Mouse (Mus musculus) liver, adult 2 months (tissue): Measurements from ENCODE around the gene Dchs2.

Experiments used
- CTCF ChIP-seq: fragments of 200-500 bp; IDR thresholded peaks from 2 replicates; pipeline ENCODE4 v1.5.1; 2011; ENCODE audit warnings: low read depth, low read length, control low read depth
- POLR2A ChIP-seq: fragments of 200-500 bp; IDR thresholded peaks from 2 replicates; pipeline ENCODE4 v1.6.1; 2011; ENCODE audit warnings: low read length, control low read depth; ENCODE audit not compliant: insufficient read depth; ENCODE audit errors: extremely low read depth

DNA sequence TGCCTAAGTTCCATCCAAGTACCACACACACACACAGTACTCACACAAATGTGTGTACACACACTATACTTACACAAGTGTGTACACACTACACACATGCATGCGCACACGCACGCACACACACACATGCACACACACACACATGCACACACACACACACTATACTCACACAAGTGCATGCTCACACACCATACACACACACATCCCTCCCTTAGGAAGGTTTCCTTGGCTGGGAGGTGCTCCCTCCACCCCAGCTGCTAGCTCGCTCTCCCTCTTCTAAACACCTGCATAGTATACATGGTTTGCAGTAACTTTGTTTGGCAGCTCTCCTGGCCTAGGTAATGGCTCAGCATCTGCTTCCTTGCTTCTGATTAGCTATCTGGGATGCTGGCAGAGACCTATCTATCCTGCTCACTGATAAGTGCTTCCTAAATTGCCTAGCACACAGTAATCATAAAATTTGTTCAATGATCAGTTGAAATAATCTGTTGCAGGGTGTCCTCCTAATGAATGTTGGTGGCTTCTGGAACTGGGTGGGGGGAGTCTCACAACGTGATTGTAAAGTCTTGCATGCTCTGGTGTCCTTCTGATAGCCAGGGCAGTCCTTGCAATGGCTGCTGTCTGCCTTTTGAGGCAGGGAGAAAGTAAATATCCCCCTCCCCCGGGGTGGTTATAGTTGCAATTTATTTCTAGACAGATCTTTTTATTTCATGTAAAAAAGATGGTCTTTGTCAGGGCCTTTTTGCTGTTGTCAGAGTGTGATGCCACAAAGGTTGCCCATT is 19.7 kb downstream of the Dchs2 start:
- TF ChIP-seq POLR2A (no peak), CTCF (no peak)
